Mouse (Mus musculus) lung, adult 2 months (tissue): ENCODE data around the gene Trp53bp1. TPM values are rescaled to one million over a fixed set of nuclear protein-coding genes. Genes with fewer than 3 reads are reported as not detected.

Experiments
- DNase-seq: peaks from one replicate; pipeline ENCODE4 v3.0.0; 2022
- H3K4me1 ChIP-seq: fragments of 200-500 bp; 2 replicates; pipeline ENCODE4 v1.6.1; 2011; ENCODE audit warnings: low read length; ENCODE audit not compliant: control insufficient read depth, insufficient read depth
- H3K4me3 ChIP-seq: fragments of 200-500 bp; replicated peaks from 2 replicates; pipeline ENCODE3; 2011; ENCODE audit warnings: low read depth, mild to moderate bottlenecking, control low read depth, low read length; ENCODE audit errors: extremely low read depth
- CTCF ChIP-seq: fragments of 200-500 bp; IDR thresholded peaks from 2 replicates; pipeline ENCODE4 v1.5.1; 2011; ENCODE audit warnings: mild to moderate bottlenecking, low read length, control low read depth; ENCODE audit not compliant: insufficient read depth
- POLR2A ChIP-seq: fragments of 200-500 bp; IDR thresholded peaks from 2 replicates; pipeline ENCODE4 v1.6.1; 2011; ENCODE audit warnings: low read depth, mild to moderate bottlenecking, control low read depth, low read length, borderline replicate concordance; ENCODE audit errors: extremely low read depth
- WGBS: fragments of 180-500 bp; shearing (Covaris S2); methylation state at CpG from one replicate; pipeline ENCODE4 v1.1.7; 2018; 5-methylcytosine and 5-hydroxymethylcytosine counted together
- polyA plus RNA-seq: library from polyadenylated mRNA; depleted of rRNA; stranded (reverse); fragments of >200 nt; gene quantifications from 2 replicates; pipeline ENCODE4 v1.2.3, GENCODE M21; 2012

Trp53bp1 gene
- polyA plus RNA-seq, 1 experiment, result 28.1 TPM

- WGBS, result 84% methylated on average over 5 of the region's 5 CpGs
- no peak for TF ChIP-seq POLR2A
- TF ChIP-seq CTCF, result no peak
- DNase-seq, result no peak
- Histone ChIP-seq H3K4me1 (no peaks in the 10 kb centered on the region), H3K4me3 (no peak overlapping the region)
Observed at GRCm38 (mm10) chr2:121244099-121244498, 27.1 kb downstream of the Trp53bp1 start.

GRCm38 (mm10) chr2:121239426-121239825 lies 31.8 kb downstream of the Trp53bp1 start:
- no peaks in the 10 kb centered on the region for H3K4me1 ChIP-seq
- DNase-seq, result no peak
- TF ChIP-seq POLR2A, result no peak
- TF ChIP-seq CTCF, result no peak
- WGBS, result 92% methylated on average over 4 of the region's 4 CpGs
- no peak overlapping the region for H3K4me3 ChIP-seq

GRCm38 (mm10) chr2:121235460-121236072 lies 35.6 kb downstream of the Trp53bp1 start:
- no peaks in the 10 kb centered on the region for H3K4me1 ChIP-seq
- TF ChIP-seq CTCF (no peak), POLR2A (no peak)
- WGBS, result 81% methylated on average over 8 of the region's 8 CpGs
- no peak overlapping the region for H3K4me3 ChIP-seq
- DNase-seq, result no peak

DNA sequence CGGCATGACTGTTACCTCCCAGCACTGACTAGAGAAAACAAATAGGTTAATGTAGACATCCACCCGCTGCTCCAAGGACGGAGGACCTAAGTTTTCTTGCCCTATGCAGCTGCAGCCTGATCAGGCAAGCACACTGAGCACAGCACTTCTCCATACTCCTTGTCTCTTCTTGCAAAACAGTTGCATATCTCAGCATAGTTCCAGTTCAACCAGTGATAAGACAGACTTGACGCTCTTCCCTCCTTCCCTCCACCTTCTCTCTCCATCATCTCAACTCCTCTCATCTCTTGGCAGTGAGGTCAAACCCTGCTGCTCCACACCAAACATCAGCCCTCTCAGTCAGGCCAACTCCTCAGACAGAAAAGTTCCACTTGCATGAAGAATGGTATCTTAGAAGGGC lies 43.1 kb downstream of the Trp53bp1 start:
- Histone ChIP-seq H3K4me3 (no peak overlapping the region), H3K4me1 (no peaks in the 10 kb centered on the region)
- DNase-seq, result no peak
- WGBS, result 93% methylated on average over 4 of the region's 4 CpGs
- TF ChIP-seq POLR2A (no peak), CTCF (no peak)

DNA sequence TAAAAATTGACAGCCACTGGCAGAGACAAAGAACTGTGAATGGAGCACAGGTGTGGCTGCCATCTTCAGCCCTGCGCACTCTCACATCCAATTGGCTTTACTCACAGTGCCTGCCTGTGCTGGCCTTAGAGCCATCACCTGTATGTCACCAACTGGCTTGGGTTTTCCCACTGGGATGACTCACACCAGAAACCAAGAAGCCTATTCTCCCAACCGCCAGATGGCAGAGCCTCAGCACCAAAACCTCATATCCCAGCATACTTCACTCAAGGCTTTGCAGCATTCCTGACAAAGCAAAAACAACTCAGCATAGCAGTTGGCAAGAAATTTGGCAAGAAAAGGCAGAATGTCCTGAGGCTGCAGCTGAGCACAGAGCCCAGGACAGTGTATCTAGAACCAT lies 48.2 kb downstream of the Trp53bp1 start:
- Histone ChIP-seq H3K4me3 (no peak overlapping the region), H3K4me1 (no peaks in the 10 kb centered on the region)
- 88% methylated on average over 2 of the region's 2 CpGs for WGBS
- DNase-seq, result no peak
- TF ChIP-seq CTCF (no peak), POLR2A (no peak)

DNA sequence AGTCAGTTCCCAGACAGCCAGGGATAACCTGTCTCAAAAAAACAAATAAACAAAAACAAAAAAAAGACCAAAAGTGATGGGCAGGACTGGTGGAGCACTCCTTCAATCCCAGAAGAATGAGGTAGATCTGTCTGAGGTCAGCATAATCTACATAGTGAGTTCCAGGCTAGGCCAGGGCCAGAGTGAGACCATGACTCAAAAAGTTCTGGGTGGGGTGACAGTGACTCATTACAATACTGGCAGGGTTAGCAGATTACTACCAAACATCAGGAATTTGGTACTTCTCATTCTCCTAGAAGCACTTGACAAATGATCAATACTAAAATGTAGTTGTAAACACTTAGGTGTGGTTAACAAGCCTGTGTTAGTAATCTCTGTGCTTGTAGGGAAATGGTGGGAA lies 51.2 kb downstream of the Trp53bp1 start:
- Histone ChIP-seq H3K4me3 (no peak overlapping the region), H3K4me1 (no peaks in the 10 kb centered on the region)
- TF ChIP-seq CTCF (no peak), POLR2A (no peak)
- DNase-seq, result no peak

DNA sequence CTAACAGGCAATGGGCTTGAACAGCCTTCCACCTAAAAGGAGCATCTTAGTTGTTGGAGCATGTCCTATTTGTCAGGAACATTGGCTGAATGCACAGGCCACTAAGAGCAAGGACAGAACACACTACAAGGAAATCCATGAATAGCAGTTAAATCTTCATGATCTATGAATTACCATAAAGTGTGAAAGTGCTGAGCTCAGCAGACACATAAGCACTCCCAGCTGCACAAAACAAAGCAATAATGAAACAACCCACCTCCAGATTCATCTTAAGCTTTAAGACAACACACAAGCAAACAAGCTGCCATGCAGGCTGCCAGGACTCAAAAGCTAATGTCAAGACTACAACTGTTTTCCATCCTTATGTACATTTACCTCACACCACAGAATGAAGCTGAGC lies 52.0 kb downstream of the Trp53bp1 start:
- no peak for DNase-seq
- no peak for TF ChIP-seq CTCF
- TF ChIP-seq POLR2A, result no peak
- H3K4me3 ChIP-seq, result no peak overlapping the region
- no peaks in the 10 kb centered on the region for H3K4me1 ChIP-seq

- 64% methylated on average over 3 of the region's 3 CpGs for WGBS
- no peak for DNase-seq
- Histone ChIP-seq H3K4me3 (no peak overlapping the region), H3K4me1 (no peaks in the 10 kb centered on the region)
- TF ChIP-seq POLR2A (no peak), CTCF (no peak)
Observed at GRCm38 (mm10) chr2:121214491-121214890, 56.7 kb downstream of the Trp53bp1 start.

- TF ChIP-seq POLR2A (no peak), CTCF (no peak)
- DNase-seq, result no peak
- no peaks in the 10 kb centered on the region for H3K4me1 ChIP-seq
- WGBS, result 89% methylated on average over 3 of the region's 3 CpGs
- no peak overlapping the region for H3K4me3 ChIP-seq
Observed at GRCm38 (mm10) chr2:121206541-121206940, 64.7 kb downstream of the Trp53bp1 start.

- TF ChIP-seq CTCF (no peak), POLR2A (no peak)
- 92% methylated on average over 17 of the region's 17 CpGs for WGBS
- no peaks in the 10 kb centered on the region for H3K4me1 ChIP-seq
Observed at GRCm38 (mm10) chr2:121204276-121204675, 66.9 kb downstream of the Trp53bp1 start.

More at GRCm38 (mm10) chr2:121204276-121204675, 66.9 kb downstream of the Trp53bp1 start:
- no peak for DNase-seq
- no peak overlapping the region for H3K4me3 ChIP-seq
